Mouse (Mus musculus): Measurements from ENCODE around the gene St6galnac4.

- no peak for TF ChIP-seq POLR2A (IDR thresholded peaks at IDR 0.05; ENCODE audit: borderline replicate concordance, control insufficient read depth, low read depth, low read length)
- no peak for TF ChIP-seq CTCF (IDR thresholded peaks at IDR 0.05; ENCODE audit: control insufficient read depth, insufficient read depth, low read length)
These were observed 55.9 kb downstream of the St6galnac4 start for GRCm38 (mm10) chr2:32642813-32643212.
